Mouse (Mus musculus): ENCODE measurements at regions not wholly inside any gene's neighbourhood (a gene's known extent, or its start where the extent isn't known, plus 50 kb on each side); places are given as distances from the start of the nearest gene placed in this dataset.

- no peaks in the 10 kb centered on the region for H3K9me3 ChIP-seq (replicated peaks; ENCODE audit: control insufficient read depth, low read length)
- 89% methylated on average over 2 of the region's 2 CpGs for WGBS
- no peak overlapping the region for H3K4me3 ChIP-seq (replicated peaks; ENCODE audit: low read length)
- no peak overlapping the region for H3K9ac ChIP-seq (ENCODE audit: low read length)
- H3K27me3 ChIP-seq (ENCODE audit: control insufficient read depth, insufficient read depth, low read length), result no peaks in the 10 kb centered on the region
- H3K4me2 ChIP-seq (ENCODE audit: low read depth, low read length), result no peak overlapping the region
- no peaks in the 10 kb centered on the region for H3K4me1 ChIP-seq (ENCODE audit: control insufficient read depth, insufficient read depth, low read length)
- no peak for ATAC-seq (ENCODE audit: insufficient read depth, low FRiP score)
- no peak overlapping the region for H3K27ac ChIP-seq (ENCODE audit: low read length)
- no peaks in the 10 kb centered on the region for H3K36me3 ChIP-seq (ENCODE audit: control insufficient read depth, insufficient read depth, low read length)
Observed at GRCm38 (mm10) chr4:56250611-56251010, 489.3 kb upstream of the Gm26657 start.

- 85% methylated on average over 6 of the region's 6 CpGs for WGBS
- Histone ChIP-seq H3K4me3 (replicated peaks; ENCODE audit: low read length) (no peak overlapping the region), H3K9ac (ENCODE audit: low read length) (no peak overlapping the region), H3K4me2 (ENCODE audit: low read depth, low read length) (no peak overlapping the region), H3K27ac (ENCODE audit: low read length) (no peak overlapping the region), H3K4me1 (ENCODE audit: control insufficient read depth, insufficient read depth, low read length) (no peaks in the 10 kb centered on the region), H3K27me3 (ENCODE audit: control insufficient read depth, insufficient read depth, low read length) (no peaks in the 10 kb centered on the region), H3K36me3 (ENCODE audit: control insufficient read depth, insufficient read depth, low read length) (no peaks in the 10 kb centered on the region), H3K9me3 (replicated peaks; ENCODE audit: control insufficient read depth, low read length) (no peaks in the 10 kb centered on the region)
- no peak for ATAC-seq (ENCODE audit: insufficient read depth, low FRiP score)
Observed at GRCm38 (mm10) chr4:56243863-56244262, 496.0 kb upstream of the Gm26657 start.

- Histone ChIP-seq H3K4me1 (ENCODE audit: control insufficient read depth, insufficient read depth, low read length) (no peaks in the 10 kb centered on the region), H3K27me3 (ENCODE audit: control insufficient read depth, insufficient read depth, low read length) (no peaks in the 10 kb centered on the region), H3K9ac (ENCODE audit: low read length) (no peak overlapping the region), H3K9me3 (replicated peaks; ENCODE audit: control insufficient read depth, low read length) (no peaks in the 10 kb centered on the region), H3K27ac (ENCODE audit: low read length) (peak overlapping the region; percentile 38; the same call in 1 of the 2 replicates), H3K4me2 (ENCODE audit: low read depth, low read length) (no peak overlapping the region), H3K36me3 (ENCODE audit: control insufficient read depth, insufficient read depth, low read length) (no peaks in the 10 kb centered on the region), H3K4me3 (replicated peaks; ENCODE audit: low read length) (no peak overlapping the region)
- ATAC-seq (ENCODE audit: insufficient read depth, low FRiP score), result no peak
- 71% methylated on average over 4 of the region's 4 CpGs for WGBS
Observed at GRCm38 (mm10) chr4:56238496-56239488, 501.1 kb upstream of the Gm26657 start.

- no peaks in the 10 kb centered on the region for H3K27me3 ChIP-seq (ENCODE audit: control insufficient read depth, insufficient read depth, low read length)
- no peaks in the 10 kb centered on the region for H3K9me3 ChIP-seq (replicated peaks; ENCODE audit: control insufficient read depth, low read length)
- ATAC-seq (ENCODE audit: insufficient read depth, low FRiP score), result no peak
- H3K36me3 ChIP-seq (ENCODE audit: control insufficient read depth, insufficient read depth, low read length), result no peaks in the 10 kb centered on the region
- H3K27ac ChIP-seq (ENCODE audit: low read length), result no peak overlapping the region
- H3K4me1 ChIP-seq (ENCODE audit: control insufficient read depth, insufficient read depth, low read length), result no peaks in the 10 kb centered on the region
- no peak overlapping the region for H3K9ac ChIP-seq (ENCODE audit: low read length)
- H3K4me3 ChIP-seq (replicated peaks; ENCODE audit: low read length), result no peak overlapping the region
- WGBS, result 60% methylated on average over 7 of the region's 7 CpGs
- H3K4me2 ChIP-seq (ENCODE audit: low read depth, low read length), result no peak overlapping the region
Observed at GRCm38 (mm10) chr4:56231414-56231813, 508.5 kb upstream of the Gm26657 start.

GRCm38 (mm10) chr4:56230451-56230850 is 509.4 kb upstream of the Gm26657 start:
- H3K9me3 ChIP-seq (replicated peaks; ENCODE audit: control insufficient read depth, low read length), result no peaks in the 10 kb centered on the region
- ATAC-seq (ENCODE audit: insufficient read depth, low FRiP score), result no peak
- H3K9ac ChIP-seq (ENCODE audit: low read length), result no peak overlapping the region
- H3K27ac ChIP-seq (ENCODE audit: low read length), result no peak overlapping the region
- H3K4me2 ChIP-seq (ENCODE audit: low read depth, low read length), result no peak overlapping the region
- no peaks in the 10 kb centered on the region for H3K4me1 ChIP-seq (ENCODE audit: control insufficient read depth, insufficient read depth, low read length)
- 62% methylated on average over 1 of the region's 1 CpGs for WGBS
- H3K36me3 ChIP-seq (ENCODE audit: control insufficient read depth, insufficient read depth, low read length), result no peaks in the 10 kb centered on the region
- no peaks in the 10 kb centered on the region for H3K27me3 ChIP-seq (ENCODE audit: control insufficient read depth, insufficient read depth, low read length)
- H3K4me3 ChIP-seq (replicated peaks; ENCODE audit: low read length), result no peak overlapping the region

GRCm38 (mm10) chr4:56226493-56226892 is 513.4 kb upstream of the Gm26657 start:
- no peak for ATAC-seq (ENCODE audit: insufficient read depth, low FRiP score)
- H3K4me2 ChIP-seq (ENCODE audit: low read depth, low read length), result no peak overlapping the region
- H3K9me3 ChIP-seq (replicated peaks; ENCODE audit: control insufficient read depth, low read length), result no peaks in the 10 kb centered on the region
- no peak overlapping the region for H3K4me3 ChIP-seq (replicated peaks; ENCODE audit: low read length)
- no peak overlapping the region for H3K9ac ChIP-seq (ENCODE audit: low read length)
- no peak overlapping the region for H3K27ac ChIP-seq (ENCODE audit: low read length)
- peaks cover 10% of the 10 kb centered on the region for H3K4me1 ChIP-seq (ENCODE audit: control insufficient read depth, insufficient read depth, low read length)
- WGBS, result 67% methylated on average over 1 of the region's 1 CpGs
- H3K36me3 ChIP-seq (ENCODE audit: control insufficient read depth, insufficient read depth, low read length), result no peaks in the 10 kb centered on the region
- H3K27me3 ChIP-seq (ENCODE audit: control insufficient read depth, insufficient read depth, low read length), result no peaks in the 10 kb centered on the region

- H3K4me2 ChIP-seq (ENCODE audit: low read depth, low read length), result no peak overlapping the region
- no peak overlapping the region for H3K9ac ChIP-seq (ENCODE audit: low read length)
- 54% methylated on average over 3 of the region's 3 CpGs for WGBS
- no peaks in the 10 kb centered on the region for H3K9me3 ChIP-seq (replicated peaks; ENCODE audit: control insufficient read depth, low read length)
- no peak overlapping the region for H3K27ac ChIP-seq (ENCODE audit: low read length)
- no peaks in the 10 kb centered on the region for H3K27me3 ChIP-seq (ENCODE audit: control insufficient read depth, insufficient read depth, low read length)
- H3K4me3 ChIP-seq (replicated peaks; ENCODE audit: low read length), result no peak overlapping the region
- no peaks in the 10 kb centered on the region for H3K36me3 ChIP-seq (ENCODE audit: control insufficient read depth, insufficient read depth, low read length)
- ATAC-seq (ENCODE audit: insufficient read depth, low FRiP score), result no peak
- H3K4me1 ChIP-seq (ENCODE audit: control insufficient read depth, insufficient read depth, low read length), result peaks cover 13% of the 10 kb centered on the region
Observed at GRCm38 (mm10) chr4:56224542-56224941, 515.3 kb upstream of the Gm26657 start.

GRCm38 (mm10) chr4:56222023-56222776 is 517.7 kb upstream of the Gm26657 start:
- H3K27ac ChIP-seq (ENCODE audit: low read length), result peak overlapping the region; percentile 91
- H3K9ac ChIP-seq (ENCODE audit: low read length), result peak overlapping the region; percentile 52

GRCm38 (mm10) chr4:56220531-56220930 is 519.3 kb upstream of the Gm26657 start:
- H3K4me3 ChIP-seq (replicated peaks; ENCODE audit: low read length), result no peak overlapping the region
- no peaks in the 10 kb centered on the region for H3K36me3 ChIP-seq (ENCODE audit: control insufficient read depth, insufficient read depth, low read length)
- no peak overlapping the region for H3K4me2 ChIP-seq (ENCODE audit: low read depth, low read length)
- peaks cover 13% of the 10 kb centered on the region for H3K4me1 ChIP-seq (ENCODE audit: control insufficient read depth, insufficient read depth, low read length)
- H3K27ac ChIP-seq (ENCODE audit: low read length), result no peak overlapping the region
- no peaks in the 10 kb centered on the region for H3K27me3 ChIP-seq (ENCODE audit: control insufficient read depth, insufficient read depth, low read length)
- ATAC-seq (ENCODE audit: insufficient read depth, low FRiP score), result no peak
- H3K9ac ChIP-seq (ENCODE audit: low read length), result no peak overlapping the region
- H3K9me3 ChIP-seq (replicated peaks; ENCODE audit: control insufficient read depth, low read length), result no peaks in the 10 kb centered on the region
- WGBS, result 45% methylated on average over 8 of the region's 8 CpGs

More at GRCm38 (mm10) chr4:56222023-56222776, 517.7 kb upstream of the Gm26657 start:
- 18% methylated on average over 8 of the region's 8 CpGs for WGBS
- no peaks in the 10 kb centered on the region for H3K9me3 ChIP-seq (replicated peaks; ENCODE audit: control insufficient read depth, low read length)
- H3K4me2 ChIP-seq (ENCODE audit: low read depth, low read length), result peak overlapping the region; percentile 25
- H3K27me3 ChIP-seq (ENCODE audit: control insufficient read depth, insufficient read depth, low read length), result no peaks in the 10 kb centered on the region
- H3K4me1 ChIP-seq (ENCODE audit: control insufficient read depth, insufficient read depth, low read length), result peaks cover 13% of the 10 kb centered on the region
- H3K4me3 ChIP-seq (replicated peaks; ENCODE audit: low read length), result peak overlapping the region; percentile 23
- no peaks in the 10 kb centered on the region for H3K36me3 ChIP-seq (ENCODE audit: control insufficient read depth, insufficient read depth, low read length)
- peak; percentile 77 for ATAC-seq (ENCODE audit: insufficient read depth, low FRiP score)

Data from stomach, embryonic 16.5 days (tissue).